Mouse (Mus musculus) midbrain, postnatal 0 days (tissue): ENCODE measurements around the gene Wwox. TPM values are rescaled to one million over a fixed set of nuclear protein-coding genes. Genes with fewer than 3 reads are reported as not detected.

Experiments
- ATAC-seq: fragments of 200-750 bp; cut with Nextera tagmentation; 2 replicates; pipeline ENCODE4 v1.8.0; 2017; ENCODE audit warnings: moderate number of reproducible peaks, mild to moderate bottlenecking, moderate TSS enrichment, moderate library complexity; ENCODE audit not compliant: low FRiP score
- DNase-seq: peaks from one replicate; pipeline ENCODE4 v3.0.0-alpha.2; 2015; ENCODE audit warnings: low spot score
- H3K27ac ChIP-seq: fragments of 300-500 bp; sonication (generic); 2 replicates; pipeline ENCODE4 v1.5.1; 2014; ENCODE audit warnings: low read depth, mild to moderate bottlenecking, low read length, mixed read lengths
- H3K27me3 ChIP-seq: fragments of 300-500 bp; sonication (generic); 2 replicates; pipeline ENCODE4 v1.6.1; 2014; ENCODE audit warnings: low read length, control low read depth, mixed read lengths; ENCODE audit not compliant: insufficient read depth
- H3K36me3 ChIP-seq: fragments of 300-500 bp; sonication (generic); 2 replicates; pipeline ENCODE4 v1.6.1; 2014; ENCODE audit warnings: low read length, control low read depth, mixed read lengths; ENCODE audit not compliant: insufficient read depth
- H3K4me1 ChIP-seq: fragments of 300-500 bp; sonication (generic); 2 replicates; pipeline ENCODE4 v1.6.1; 2014; ENCODE audit warnings: mild to moderate bottlenecking, control low read depth, antibody characterized with exemption, low read length, mixed read lengths; ENCODE audit not compliant: insufficient read depth
- H3K4me2 ChIP-seq: fragments of 300-500 bp; sonication (generic); 2 replicates; pipeline ENCODE4 v1.6.1; 2014; ENCODE audit warnings: low read depth, mild to moderate bottlenecking, low read length, mixed read lengths; ENCODE audit not compliant: poor library complexity, severe bottlenecking
- H3K4me3 ChIP-seq: fragments of 300-500 bp; sonication (generic); 2 replicates; pipeline ENCODE4 v1.5.1; 2014; ENCODE audit warnings: low read depth, mild to moderate bottlenecking, low read length, moderate library complexity
- H3K9ac ChIP-seq: fragments of 300-500 bp; sonication (generic); replicated peaks from 2 replicates; pipeline ENCODE4 v1.6.1; 2014; ENCODE audit warnings: mild to moderate bottlenecking, low read length, moderate library complexity, mixed read lengths; ENCODE audit not compliant: poor library complexity, severe bottlenecking
- H3K9me3 ChIP-seq: fragments of 300-500 bp; sonication (generic); 2 replicates; pipeline ENCODE4 v1.6.1; 2016; ENCODE audit warnings: low read length, control low read depth
- CTCF ChIP-seq: IDR thresholded peaks from 2 replicates; pipeline ENCODE4 v1.5.1; 2016; ENCODE audit warnings: antibody characterized with exemption, mild to moderate bottlenecking
- WGBS: fragments of 180-500 bp; shearing (Covaris S2); extraction: QIAGEN DNeasy Blood & Tissue Kit; methylation state at CpG from one replicate; pipeline ENCODE4 v1.1.7; 2014; 5-methylcytosine and 5-hydroxymethylcytosine counted together
- polyA plus RNA-seq: library from polyadenylated mRNA; unstranded; fragments of >200 nt; fragmentation: Nextera tagmentation; extraction: Ambion mirVana; gene quantifications from 2 replicates; pipeline ENCODE4 v1.2.1, GENCODE M21; 2015
- total RNA-seq: library from RNA; depleted of rRNA; stranded (reverse); fragments of >200 nt; gene quantifications from 2 replicates; pipeline ENCODE4 v1.2.3, GENCODE M21; 2014

Wwox gene
- total and polyA plus RNA-seq, 2 experiments from 2014 or later = 15.4 to 17.2 TPM

GRCm38 (mm10) chr8:114772276-114772849 lies 332.9 kb downstream of the Wwox start:
- no peak overlapping the region for H3K27ac ChIP-seq
- ATAC-seq = no peak

DNA sequence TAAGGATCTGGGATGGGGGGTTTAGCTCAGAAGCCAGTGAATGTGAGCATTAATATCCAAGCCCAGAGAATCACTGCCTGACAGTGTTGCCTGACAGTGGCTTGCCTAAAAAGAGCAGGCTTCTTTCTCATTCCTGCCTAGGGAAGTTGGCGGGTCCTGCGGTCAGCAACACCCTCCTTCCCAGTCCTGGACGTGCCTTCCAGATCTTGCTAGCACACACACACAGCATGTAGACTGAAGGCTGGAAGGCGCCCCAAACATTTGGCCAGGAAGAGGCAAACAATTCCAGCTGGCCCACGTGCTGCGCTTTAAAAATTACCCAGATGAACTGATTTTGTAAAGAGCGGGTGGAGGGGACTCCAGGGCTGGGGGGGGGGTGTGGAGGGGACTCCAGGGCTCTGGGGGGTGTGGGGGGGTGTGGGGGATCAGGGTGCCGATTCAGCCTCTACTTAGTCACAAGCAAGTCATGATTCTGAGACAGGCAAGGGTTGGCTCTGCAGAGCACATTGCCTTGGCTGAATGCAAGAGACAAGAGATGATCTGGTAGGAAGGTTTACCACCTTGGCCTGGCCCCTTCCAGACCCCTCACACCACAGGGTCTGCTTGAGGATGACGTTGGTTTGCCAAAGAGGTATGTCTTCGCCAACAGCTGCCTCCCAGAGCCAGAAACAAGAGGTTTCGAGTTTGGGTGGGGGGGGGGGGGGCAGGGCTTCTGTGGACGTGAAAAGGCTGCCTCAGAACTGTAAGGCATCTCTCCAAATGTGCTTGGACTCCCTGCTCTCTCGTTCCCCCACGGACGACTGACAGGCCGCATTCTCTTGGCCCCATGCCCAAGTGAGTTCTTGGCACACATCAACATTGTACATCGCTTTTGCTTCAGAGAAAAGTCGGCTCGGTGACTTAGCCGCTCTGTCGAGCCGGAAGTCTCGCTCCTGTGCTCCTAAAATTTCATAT lies 334.3 kb downstream of the Wwox start:
- H3K4me2 ChIP-seq = peak overlapping the region; percentile 18; the same call in 1 of the 2 replicates
- DNase-seq = peak; percentile 81
- H3K27me3 ChIP-seq = no peaks in the 10 kb centered on the region
- no peaks in the 10 kb centered on the region for H3K9me3 ChIP-seq
- TF ChIP-seq CTCF = no peak
- no peak overlapping the region for H3K9ac ChIP-seq
- no peaks in the 10 kb centered on the region for H3K4me1 ChIP-seq
- ATAC-seq = no peak
- H3K27ac ChIP-seq = no peak overlapping the region
- 53% methylated on average over 23 of the region's 23 CpGs for WGBS
- H3K36me3 ChIP-seq = no peaks in the 10 kb centered on the region
- no peak overlapping the region for H3K4me3 ChIP-seq

More at GRCm38 (mm10) chr8:114772276-114772849, 332.9 kb downstream of the Wwox start:
- no peak for TF ChIP-seq CTCF
- Histone ChIP-seq H3K9ac (no peak overlapping the region), H3K9me3 (no peaks in the 10 kb centered on the region), H3K27me3 (no peaks in the 10 kb centered on the region), H3K4me2 (no peak overlapping the region), H3K36me3 (no peaks in the 10 kb centered on the region), H3K4me3 (no peak overlapping the region), H3K4me1 (no peaks in the 10 kb centered on the region)
- no peak for DNase-seq
- WGBS = 81% methylated on average over 1 of the region's 1 CpGs

- H3K27me3 ChIP-seq = no peaks in the 10 kb centered on the region
- WGBS = 83% methylated on average over 6 of the region's 6 CpGs
These were observed 334.9 kb downstream of the Wwox start for GRCm38 (mm10) chr8:114774415-114774775.

GRCm38 (mm10) chr8:114775543-114775942 lies 336.1 kb downstream of the Wwox start:
- Histone ChIP-seq H3K27ac (no peak overlapping the region), H3K9me3 (no peaks in the 10 kb centered on the region), H3K9ac (no peak overlapping the region), H3K4me1 (no peaks in the 10 kb centered on the region), H3K36me3 (no peaks in the 10 kb centered on the region), H3K4me3 (no peak overlapping the region), H3K4me2 (no peak overlapping the region), H3K27me3 (no peaks in the 10 kb centered on the region)
- TF ChIP-seq CTCF = no peak
- ATAC-seq (no peak), DNase-seq (no peak)
- WGBS = 83% methylated on average over 8 of the region's 8 CpGs

More at GRCm38 (mm10) chr8:114774415-114774775, 334.9 kb downstream of the Wwox start:
- Histone ChIP-seq H3K36me3 (no peaks in the 10 kb centered on the region), H3K4me1 (no peaks in the 10 kb centered on the region), H3K27ac (no peak overlapping the region), H3K4me3 (no peak overlapping the region), H3K4me2 (no peak overlapping the region), H3K9ac (no peak overlapping the region), H3K9me3 (no peaks in the 10 kb centered on the region)
- ATAC-seq = no peak
- DNase-seq = no peak
- no peak for TF ChIP-seq CTCF

DNA sequence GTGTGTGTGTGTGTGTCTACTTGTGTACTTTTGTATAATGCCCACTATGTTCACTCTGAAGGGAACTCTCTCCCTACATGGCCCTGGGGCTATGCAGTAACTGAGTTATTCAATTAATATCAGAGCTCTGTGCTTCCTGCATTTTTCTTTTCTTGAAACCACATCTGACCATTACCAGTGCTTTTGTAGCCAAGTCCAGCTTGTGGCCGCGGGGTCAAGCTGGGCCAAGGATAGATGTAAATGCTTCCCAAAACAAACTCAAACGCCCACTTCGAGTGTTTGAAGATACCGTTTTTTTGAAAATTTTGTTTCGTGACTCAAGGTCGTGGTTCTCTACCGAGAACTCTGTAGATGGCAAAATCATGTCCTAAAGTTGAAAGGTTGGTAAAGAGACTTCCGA lies 337.2 kb downstream of the Wwox start:
- H3K27ac ChIP-seq = no peak overlapping the region
- no peak for TF ChIP-seq CTCF
- H3K27me3 ChIP-seq = no peaks in the 10 kb centered on the region
- no peak for DNase-seq
- WGBS = 91% methylated on average over 9 of the region's 9 CpGs
- H3K9ac ChIP-seq = no peak overlapping the region
- no peaks in the 10 kb centered on the region for H3K36me3 ChIP-seq
- no peak overlapping the region for H3K4me2 ChIP-seq
- no peak for ATAC-seq
- H3K9me3 ChIP-seq = no peaks in the 10 kb centered on the region
- no peaks in the 10 kb centered on the region for H3K4me1 ChIP-seq
- no peak overlapping the region for H3K4me3 ChIP-seq
